ENCODE assay signal across 8 mouse cellular contexts in the genomic region with DNA sequence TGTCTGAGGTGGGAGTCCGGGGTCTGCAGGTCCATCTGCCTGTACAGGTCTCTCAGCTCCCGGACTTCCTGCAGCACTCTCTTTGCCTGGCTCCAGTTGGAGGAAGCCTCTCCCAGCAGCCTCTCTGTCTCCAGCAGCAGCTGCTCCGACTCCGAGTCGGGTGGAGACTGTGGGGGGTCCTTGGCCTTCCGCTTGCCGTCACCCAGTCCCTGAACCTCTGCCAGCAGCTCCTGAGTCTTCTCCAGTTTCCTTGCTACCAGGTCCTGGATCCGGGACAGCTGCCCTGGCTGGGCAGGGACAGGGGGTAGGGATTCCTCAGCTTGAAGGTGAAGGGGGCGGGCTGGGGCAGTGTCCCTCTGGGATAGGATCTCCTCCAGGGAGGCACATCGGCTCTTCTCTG. TPM values are rescaled to one million over a fixed set of nuclear protein-coding genes. Genes with fewer than 3 reads are reported as not detected.
DNase-seq lines count a peak whose midpoint lies in the region; ATAC-seq and TF ChIP-seq lines count a peak whose summit lies in the region.

No protein-coding gene starts in this region.

- no peaks in the 10 kb centered on the region for H3K36me3 ChIP-seq in E14TG2a.4 (ENCODE audit: insufficient read depth, low read length)
- peaks cover 58% of the 10 kb centered on the region for H3K36me3 ChIP-seq in embryonic facial prominence, embryonic 13.5 days
- H3K36me3 ChIP-seq in kidney, embryonic 14.5 days (ENCODE audit: control insufficient read depth, insufficient read depth, low read length), result peaks cover 53% of the 10 kb centered on the region
- peaks cover 36% of the 10 kb centered on the region for H3K36me3 ChIP-seq in stomach, embryonic 14.5 days (ENCODE audit: control insufficient read depth, insufficient read depth, low read length)

- 0 out of 2 replicates have a peak overlapping the region, but pooled peaks have one; percentile 7 for H3K27ac ChIP-seq in embryonic facial prominence, embryonic 13.5 days
- peak overlapping the region; percentile 30; the same call in 1 of the 2 replicates for H3K27ac ChIP-seq in kidney, embryonic 14.5 days (ENCODE audit: low read depth, low read length)
- peak overlapping the region; percentile 71; the same call in 1 of the 2 replicates for H3K27ac ChIP-seq in stomach, embryonic 14.5 days (ENCODE audit: low read length)

- H3K4me3 ChIP-seq in E14TG2a.4 (replicated peaks; ENCODE audit: low read length), result peak overlapping the region; percentile 68
- H3K4me3 ChIP-seq in embryonic facial prominence, embryonic 13.5 days, result no peak overlapping the region
- no peak overlapping the region for H3K4me3 ChIP-seq in kidney, embryonic 14.5 days (ENCODE audit: low read length)
- H3K4me3 ChIP-seq in stomach, embryonic 14.5 days (ENCODE audit: low read depth, low read length), result no peak overlapping the region

- no peak for ATAC-seq in cerebellum, adult (ENCODE audit: insufficient number of reproducible peaks, low FRiP score, low TSS enrichment)
- no peak for ATAC-seq in embryonic facial prominence, embryonic 13.5 days (ENCODE audit: insufficient number of reproducible peaks, insufficient read depth, low FRiP score, low TSS enrichment, low read depth)
- ATAC-seq in kidney, embryonic 14.5 days (ENCODE audit: low FRiP score, low TSS enrichment), result no peak
- no peak for ATAC-seq in stomach, embryonic 14.5 days (ENCODE audit: insufficient number of reproducible peaks, insufficient read depth, low FRiP score, low read depth)

- peak overlapping the region; percentile 27; the same call in 1 of the 2 replicates for H3K9ac ChIP-seq in embryonic facial prominence, embryonic 13.5 days
- 0 out of 2 replicates have a peak overlapping the region, but pooled peaks have one; percentile 2 for H3K9ac ChIP-seq in kidney, embryonic 14.5 days (ENCODE audit: low read depth, low read length)
- no peak overlapping the region for H3K9ac ChIP-seq in stomach, embryonic 14.5 days (replicated peaks; ENCODE audit: low read depth, low read length)

- no peak overlapping the region for H3K4me2 ChIP-seq in embryonic facial prominence, embryonic 13.5 days
- no peak overlapping the region for H3K4me2 ChIP-seq in kidney, embryonic 14.5 days (replicated peaks; ENCODE audit: low read depth, low read length)
- no peak overlapping the region for H3K4me2 ChIP-seq in stomach, embryonic 14.5 days (replicated peaks; ENCODE audit: low read depth, low read length)

- 59% methylated on average over 10 of the region's 10 CpGs for WGBS in embryonic facial prominence, embryonic 13.5 days
- 61% methylated on average over 10 of the region's 10 CpGs for WGBS in kidney, embryonic 14.5 days
- 55% methylated on average over 10 of the region's 10 CpGs for WGBS in stomach, embryonic 14.5 days

- H3K4me1 ChIP-seq in E14TG2a.4 (replicated peaks; ENCODE audit: low read depth, low read length), result peaks cover 77% of the 10 kb centered on the region
- peaks cover 51% of the 10 kb centered on the region for H3K4me1 ChIP-seq in embryonic facial prominence, embryonic 13.5 days
- peaks cover 35% of the 10 kb centered on the region for H3K4me1 ChIP-seq in kidney, embryonic 14.5 days (ENCODE audit: control insufficient read depth, insufficient read depth, low read length)
- peaks cover 16% of the 10 kb centered on the region; the same call in 1 of the 2 replicates for H3K4me1 ChIP-seq in stomach, embryonic 14.5 days (ENCODE audit: control insufficient read depth, insufficient read depth, low read length)

- no peak for TF ChIP-seq CTCF in E14TG2a.4 (conservative IDR thresholded peaks at IDR 0.05; ENCODE audit: low read length)

- peaks cover 78% of the 10 kb centered on the region for H3K27me3 ChIP-seq in E14TG2a.4 (ENCODE audit: insufficient read depth, low read length)
- no peaks in the 10 kb centered on the region for H3K27me3 ChIP-seq in embryonic facial prominence, embryonic 13.5 days
- H3K27me3 ChIP-seq in kidney, embryonic 14.5 days (ENCODE audit: control insufficient read depth, insufficient read depth, low read length), result no peaks in the 10 kb centered on the region
- H3K27me3 ChIP-seq in stomach, embryonic 14.5 days (ENCODE audit: control insufficient read depth, insufficient read depth, low read length), result no peaks in the 10 kb centered on the region

- DNase-seq in cerebellum, adult 11 months, result peak; percentile 73
- DNase-seq in urinary bladder, postnatal 10 days (ENCODE audit: low spot score), result no peak
- no peak for DNase-seq in thymus, adult 18-20 months

- H3K9me3 ChIP-seq in E14TG2a.4 (ENCODE audit: low read length), result peaks cover 5% of the 10 kb centered on the region
- H3K9me3 ChIP-seq in embryonic facial prominence, embryonic 13.5 days, result no peaks in the 10 kb centered on the region
- peaks cover 3% of the 10 kb centered on the region; the same call in 1 of the 2 replicates for H3K9me3 ChIP-seq in kidney, embryonic 14.5 days (ENCODE audit: control insufficient read depth, low read length)
- H3K9me3 ChIP-seq in stomach, embryonic 14.5 days (ENCODE audit: control insufficient read depth, low read depth, low read length), result no peaks in the 10 kb centered on the region

RNA-seq across cellular contexts. Expression of a gene that starts 6.8 kb away (rescaled TPM):
- 41.2 and 47.7 TPM in 2 replicates for polyA plus RNA-seq in embryonic facial prominence, embryonic 13.5 days (2015; fragmentation: Nextera tagmentation; extraction: Ambion mirVana)
- 39.3 and 48.0 TPM in 2 replicates for polyA plus RNA-seq in kidney, embryonic 14.5 days (2014; fragmentation: Nextera tagmentation; extraction: Ambion mirVana)
- 31.3 and 36.3 TPM in 2 replicates for polyA plus RNA-seq in stomach, embryonic 14.5 days (2014; fragmentation: Nextera tagmentation; extraction: Ambion mirVana)

RNA-seq across cellular contexts. Expression of a gene that starts 59.9 kb away (rescaled TPM):
- 241 and 251 TPM in 2 replicates for polyA plus RNA-seq in embryonic facial prominence, embryonic 13.5 days (2015; fragmentation: Nextera tagmentation; extraction: Ambion mirVana)
- 78.3 and 89.0 TPM in 2 replicates for polyA plus RNA-seq in kidney, embryonic 14.5 days (2014; fragmentation: Nextera tagmentation; extraction: Ambion mirVana)
- 54.2 and 61.7 TPM in 2 replicates for polyA plus RNA-seq in stomach, embryonic 14.5 days (2014; fragmentation: Nextera tagmentation; extraction: Ambion mirVana)

Comparison
In these comparisons a context has a peak if more than half of its experiments do, and no peak if none do; other contexts are left out.
1. H3K27ac ChIP-seq: peak in every context shown above with its lines; median percentile 71 in stomach, embryonic 14.5 days; 30 in kidney, embryonic 14.5 days; 7 in embryonic facial prominence, embryonic 13.5 days.